Mouse (Mus musculus): ENCODE results near the gene Pnkp.
"Not testable (repeated sequence)": the region's sequence is repeated elsewhere in the genome, so short reads cannot be mapped to it uniquely, and the experiment has no call there.

The Pnkp gene

DNA sequence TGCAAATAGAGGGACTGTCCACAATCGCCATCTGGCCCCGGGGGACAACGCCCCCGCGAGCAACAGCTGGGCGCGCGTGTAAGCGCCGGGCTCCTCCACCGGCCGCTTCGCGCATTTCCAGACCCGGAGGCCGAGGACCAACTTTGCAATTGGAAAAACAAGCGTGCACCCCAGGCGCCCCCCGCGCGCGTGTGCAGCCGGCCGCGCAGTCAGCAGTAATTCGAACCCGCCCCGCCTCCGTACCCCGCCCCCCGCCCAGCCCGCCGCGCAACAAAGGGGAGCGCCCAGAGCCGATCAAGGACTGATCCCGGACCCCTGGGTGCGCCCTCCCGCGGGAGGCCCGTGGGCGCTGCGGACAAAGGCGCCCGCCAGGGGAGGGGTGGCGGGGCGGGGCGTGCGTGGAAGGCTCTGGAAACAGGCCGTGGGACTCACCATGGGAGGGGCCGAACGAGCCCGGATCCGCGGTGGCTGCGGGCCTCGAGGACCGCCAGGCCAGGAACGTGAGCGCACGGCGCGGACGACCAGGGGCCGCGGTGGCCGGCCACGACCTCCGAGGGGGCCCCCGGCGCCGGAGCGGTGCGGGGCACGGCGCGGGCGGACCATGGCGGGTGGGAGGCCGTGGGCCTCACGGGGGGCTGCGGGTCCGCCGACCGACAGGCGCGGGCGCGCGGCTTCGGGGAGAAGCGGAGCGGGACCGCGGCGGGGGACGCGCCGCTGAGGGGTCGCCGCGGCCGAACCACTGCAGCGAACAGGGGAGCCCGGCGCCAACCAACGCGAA lies 12.2 kb downstream of the Pnkp start:
- DNase-seq (ENCODE audit: low spot score in 2 of 2) = peak in 1 of 2 experiments; percentile 62

DNA sequence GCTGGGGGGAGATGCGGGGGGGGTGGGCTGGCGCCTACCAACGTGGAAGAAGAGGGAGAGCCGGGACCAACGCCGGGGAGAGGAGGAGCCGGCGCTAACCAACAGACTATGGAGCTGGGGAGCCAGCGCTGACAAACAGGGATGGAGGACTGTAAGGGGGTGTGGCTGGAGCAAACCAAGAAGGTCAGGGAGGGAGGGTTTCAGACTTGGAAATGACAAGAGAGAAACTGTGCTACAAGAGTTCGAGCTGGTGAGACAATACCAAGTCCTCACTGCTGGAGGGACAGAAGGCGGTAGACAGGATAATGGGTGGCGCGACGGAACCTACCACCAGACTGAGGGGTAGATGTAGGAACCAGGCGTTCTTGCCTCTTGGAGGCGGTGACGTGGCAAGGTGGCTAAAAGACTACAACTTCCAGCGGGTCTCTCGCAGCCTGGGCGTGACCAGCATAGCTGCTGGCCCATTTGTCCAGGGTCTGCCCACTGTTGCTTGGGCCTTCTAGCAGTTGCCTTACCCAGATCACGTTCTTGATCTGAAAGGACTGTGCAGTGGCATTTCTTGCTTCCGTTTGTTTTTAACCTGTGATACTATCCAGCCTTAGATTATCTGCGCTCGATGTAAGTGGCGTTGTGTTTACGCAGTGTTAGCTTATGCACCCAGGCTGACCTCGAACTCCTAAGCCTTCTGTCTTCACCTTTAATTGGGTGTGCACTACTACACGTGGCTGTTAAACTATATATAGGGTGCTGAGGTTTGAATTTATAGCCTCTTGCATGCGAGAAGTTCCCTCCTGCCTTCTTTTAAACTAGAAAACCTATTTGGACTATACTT lies 13.0 kb downstream of the Pnkp start, which contains the start of gene Ptov1:
TSS of gene Ptov1 (minus strand) at position 92 of the 832 bp plus-strand sequence.
- peak; percentile 92 to 97 for DNase-seq (ENCODE audit: low spot score in 2 of 2)

DNA sequence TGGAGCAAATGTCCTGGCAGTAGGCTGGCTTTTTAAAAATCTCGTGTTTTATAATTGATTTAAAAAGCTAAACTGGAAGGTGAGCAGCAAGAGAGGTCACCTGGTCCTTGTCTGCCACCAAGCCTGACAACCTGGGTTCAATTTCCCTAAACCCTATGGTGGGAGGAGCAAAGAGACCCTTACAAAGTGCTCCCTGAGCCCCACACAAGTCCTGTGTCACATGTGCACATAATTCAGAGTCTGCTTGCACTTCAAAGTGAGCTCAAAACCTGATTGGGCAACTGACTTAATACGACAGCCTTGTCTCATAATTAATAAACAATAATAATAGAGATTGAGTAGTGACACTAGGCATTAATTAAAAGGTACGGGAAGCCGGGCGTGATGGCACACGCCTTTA lies 13.7 kb downstream of the Pnkp start:
- DNase-seq (ENCODE audit: low spot score in 2 of 2) = no peak

DNA sequence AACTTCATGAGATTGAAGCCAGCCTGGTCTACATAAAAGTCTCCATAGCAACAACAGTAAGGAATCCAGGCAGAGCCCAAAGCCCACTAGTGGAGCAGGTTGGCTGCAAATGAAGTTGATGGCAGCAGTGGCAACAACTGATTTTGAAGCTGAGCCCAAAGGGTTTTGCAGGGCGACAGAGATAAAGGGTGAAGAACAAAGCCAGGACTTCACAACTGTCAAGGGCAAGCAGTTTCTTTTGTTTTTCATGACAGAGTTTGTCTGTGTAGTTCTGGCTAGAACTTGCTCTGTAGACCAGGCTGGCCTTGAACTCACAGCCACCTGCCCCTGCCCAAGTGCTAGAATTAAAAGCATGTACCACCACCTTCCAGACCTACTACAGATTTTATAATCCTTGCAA lies 14.2 kb downstream of the Pnkp start:
- no peak for DNase-seq (ENCODE audit: low spot score in 2 of 2)

DNA sequence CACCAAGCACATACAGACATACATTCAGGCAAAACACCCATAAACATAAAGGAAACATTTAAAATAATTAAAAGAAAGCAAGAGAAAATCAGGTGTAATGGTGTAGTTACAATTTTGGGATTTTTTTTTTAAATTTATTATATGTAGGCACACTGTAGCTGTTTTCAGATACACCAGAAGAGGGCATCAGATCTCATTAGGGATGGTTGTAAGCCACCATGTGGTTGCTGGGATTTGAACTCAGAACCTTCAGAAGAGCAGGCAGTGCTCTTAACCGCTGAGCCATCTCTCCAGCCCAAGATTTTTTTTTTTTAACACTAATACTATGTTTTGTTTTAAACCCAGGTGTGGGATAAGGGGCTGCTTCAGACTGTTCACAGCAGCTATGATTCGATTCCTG lies 14.8 kb downstream of the Pnkp start:
- not testable (repeated sequence) for DNase-seq (ENCODE audit: low spot score in 2 of 2)

DNA sequence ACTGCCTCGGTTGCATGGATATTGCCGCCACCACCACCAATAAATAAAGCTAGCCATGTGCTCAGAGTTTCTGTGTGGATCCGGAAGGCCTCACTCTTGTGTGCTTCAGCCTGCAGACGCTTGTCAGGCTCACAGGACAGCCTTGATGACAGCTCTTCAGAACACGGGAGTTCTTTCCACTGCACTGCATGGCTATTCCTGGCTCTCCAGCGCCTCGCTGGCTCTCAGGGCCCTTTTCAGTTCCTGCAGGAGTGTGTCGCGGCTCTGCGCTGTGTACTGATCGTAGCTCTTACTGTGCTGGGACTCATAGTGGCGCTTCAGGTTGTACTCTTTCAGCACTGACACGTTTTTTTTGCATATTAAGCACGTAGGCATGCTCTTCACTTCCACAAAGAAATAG lies 20.9 kb downstream of the Pnkp start:
- DNase-seq (ENCODE audit: low spot score in 2 of 2) = no peak

DNA sequence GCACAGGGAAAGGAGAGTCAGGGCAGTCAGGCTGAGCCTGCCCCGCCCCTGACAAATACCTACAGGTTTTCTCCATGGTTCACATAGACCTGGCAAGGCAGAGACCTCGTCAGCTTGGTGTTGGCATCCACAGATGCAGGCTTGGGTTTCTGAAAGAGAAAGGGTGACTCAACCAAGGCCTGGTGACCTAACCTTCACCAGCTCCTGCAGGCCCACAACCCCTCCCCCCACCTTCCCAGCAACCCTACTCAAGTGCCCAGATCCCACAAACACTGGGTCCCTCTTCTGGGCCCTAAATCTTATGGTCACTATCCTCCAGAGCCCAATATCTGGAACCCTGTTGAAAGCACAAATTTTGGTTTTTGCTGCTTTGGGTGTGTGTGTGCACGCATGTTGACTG lies 26.1 kb downstream of the Pnkp start:
- DNase-seq (ENCODE audit: low spot score in 2 of 2) = no peak

DNA sequence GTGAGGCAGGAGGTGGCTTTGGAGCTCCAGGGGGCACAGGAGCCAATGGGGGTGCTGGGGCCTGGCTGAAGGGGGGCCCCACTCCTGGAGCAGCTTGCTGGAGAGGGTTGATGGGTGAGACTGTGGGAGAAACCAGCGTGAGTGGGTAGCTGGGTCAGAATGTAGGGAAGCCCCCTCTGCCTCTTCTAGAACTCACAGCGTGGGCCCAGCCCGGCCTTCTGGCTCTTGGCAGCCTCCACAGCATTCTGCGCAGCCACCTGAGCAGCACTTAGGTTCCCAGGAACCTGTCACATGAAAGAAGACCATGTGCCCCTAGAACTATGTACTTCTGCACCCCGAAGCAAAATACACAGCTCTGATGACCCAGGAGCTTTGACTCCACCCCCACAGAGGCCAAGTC lies 27.7 kb downstream of the Pnkp start:
- no peak for DNase-seq (ENCODE audit: low spot score in 2 of 2)

DNA sequence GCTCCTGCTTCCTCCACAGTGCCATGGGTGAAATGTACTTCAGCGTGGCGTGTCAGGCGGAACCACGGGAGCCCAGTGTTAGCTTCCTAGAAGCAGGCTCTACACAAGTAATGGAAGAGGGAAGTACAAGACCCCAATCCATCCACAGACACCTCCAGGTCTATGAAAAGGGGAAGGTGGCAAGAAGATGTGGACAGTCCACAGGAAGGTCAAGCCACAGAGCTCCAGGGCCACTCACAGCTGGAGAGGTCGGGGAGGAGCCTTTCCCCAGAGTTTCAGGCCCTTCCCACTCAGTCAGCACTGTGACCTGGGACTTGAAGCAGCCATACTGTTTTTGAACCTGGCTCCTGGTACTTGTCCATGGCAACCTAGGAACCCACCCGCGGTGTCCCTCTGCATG lies 30.0 kb downstream of the Pnkp start:
- DNase-seq (ENCODE audit: low spot score in 2 of 2) = no peak

DNA sequence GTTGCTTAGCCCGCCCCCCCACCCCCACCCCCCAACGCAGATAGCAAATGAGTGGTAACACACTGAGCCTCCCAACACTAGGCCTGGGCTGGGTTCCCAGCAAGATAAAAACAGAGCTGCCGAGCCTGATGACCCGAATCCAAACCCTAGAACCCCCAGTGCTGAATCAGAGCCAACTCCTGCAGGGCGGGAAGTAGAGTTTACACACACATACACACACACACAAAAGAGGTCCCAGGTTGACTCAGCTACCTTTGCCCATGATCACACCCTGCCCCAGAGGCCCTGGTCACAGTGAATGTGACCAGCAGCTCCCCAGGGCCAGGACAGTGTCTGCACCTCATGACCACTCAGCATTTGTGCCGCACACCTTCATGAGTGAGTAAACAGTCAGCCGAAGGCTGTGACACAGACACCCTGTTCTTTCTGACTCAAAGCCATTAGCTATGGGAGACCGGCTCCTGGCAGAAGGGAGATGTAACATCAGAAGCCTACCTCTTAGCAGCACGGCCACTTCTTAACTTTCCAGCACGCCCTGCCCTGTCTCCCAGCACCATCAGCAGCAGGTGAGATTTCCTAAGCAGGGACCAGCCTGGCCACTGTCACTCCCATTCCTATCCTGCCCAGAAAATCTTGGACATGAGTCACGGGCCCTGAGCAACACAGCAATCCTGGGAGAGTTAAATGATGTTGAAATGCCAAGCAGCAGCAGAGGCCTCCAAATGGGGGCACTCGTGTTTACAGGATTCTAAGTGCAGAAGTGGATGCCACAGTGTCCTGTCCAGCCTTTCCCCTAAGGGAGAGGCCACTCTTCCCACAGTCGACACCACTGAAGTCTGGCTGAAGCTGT lies 31.5 kb downstream of the Pnkp start:
- no peak for DNase-seq (ENCODE audit: low spot score in 2 of 2)

DNA sequence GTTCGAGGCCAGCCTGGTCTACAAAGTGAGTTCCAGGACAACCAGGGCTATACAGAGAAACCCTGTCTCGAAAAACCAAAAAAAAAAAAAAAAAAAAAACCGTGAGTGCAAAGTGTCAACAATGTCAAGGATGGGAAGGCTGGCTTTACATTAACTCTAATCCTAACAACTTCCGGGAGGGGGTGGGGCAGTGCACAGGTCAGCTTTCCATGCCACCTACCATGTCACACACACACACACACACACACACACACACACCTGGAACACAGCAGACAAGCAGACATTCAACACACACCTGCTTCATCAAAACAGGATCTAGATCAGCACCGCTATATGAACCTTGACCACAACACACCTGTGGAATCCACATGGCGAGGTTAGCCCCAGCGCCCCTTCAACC lies 33.2 kb downstream of the Pnkp start:
- DNase-seq (ENCODE audit: low spot score in 2 of 2) = no peak

DNA sequence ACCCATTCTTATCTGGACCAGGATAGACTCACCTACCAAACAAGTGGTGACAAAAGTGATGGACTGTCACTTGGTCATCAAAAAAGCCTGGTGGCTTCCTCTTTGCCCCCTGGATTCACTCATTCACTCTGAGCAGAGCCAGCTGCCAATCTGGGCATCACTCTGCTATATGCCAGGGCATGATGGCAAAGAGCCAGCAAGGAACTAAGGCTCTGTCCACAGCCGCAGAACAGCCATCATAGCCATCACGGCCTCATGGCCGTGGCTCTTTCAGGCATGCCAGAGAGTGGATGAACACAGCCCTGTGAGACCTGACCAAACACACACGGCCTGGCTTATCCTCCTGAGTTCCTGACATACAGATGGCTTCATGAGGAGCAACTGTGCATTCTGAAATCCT lies 33.8 kb downstream of the Pnkp start:
- DNase-seq (ENCODE audit: low spot score in 2 of 2) = no peak

DNA sequence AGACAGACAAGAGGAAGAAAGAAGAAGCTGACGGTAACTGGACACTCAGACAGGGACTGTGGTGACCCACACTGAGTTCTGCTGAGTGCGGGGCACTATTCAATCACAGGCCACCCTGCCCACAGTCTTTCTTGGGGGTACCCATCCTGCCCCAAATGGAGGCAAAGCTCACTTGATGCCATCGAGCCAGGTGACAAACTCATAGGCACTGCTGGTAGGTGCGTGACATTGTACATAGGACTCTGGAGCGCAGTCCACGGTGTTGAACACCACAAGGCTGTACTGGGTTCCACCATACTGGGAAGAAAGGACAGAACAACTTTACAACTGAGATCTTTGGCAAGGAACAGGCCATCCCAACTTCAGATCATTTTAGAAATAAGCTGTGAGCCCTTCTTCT lies 34.7 kb downstream of the Pnkp start:
- no peak for DNase-seq (ENCODE audit: low spot score in 2 of 2)

DNA sequence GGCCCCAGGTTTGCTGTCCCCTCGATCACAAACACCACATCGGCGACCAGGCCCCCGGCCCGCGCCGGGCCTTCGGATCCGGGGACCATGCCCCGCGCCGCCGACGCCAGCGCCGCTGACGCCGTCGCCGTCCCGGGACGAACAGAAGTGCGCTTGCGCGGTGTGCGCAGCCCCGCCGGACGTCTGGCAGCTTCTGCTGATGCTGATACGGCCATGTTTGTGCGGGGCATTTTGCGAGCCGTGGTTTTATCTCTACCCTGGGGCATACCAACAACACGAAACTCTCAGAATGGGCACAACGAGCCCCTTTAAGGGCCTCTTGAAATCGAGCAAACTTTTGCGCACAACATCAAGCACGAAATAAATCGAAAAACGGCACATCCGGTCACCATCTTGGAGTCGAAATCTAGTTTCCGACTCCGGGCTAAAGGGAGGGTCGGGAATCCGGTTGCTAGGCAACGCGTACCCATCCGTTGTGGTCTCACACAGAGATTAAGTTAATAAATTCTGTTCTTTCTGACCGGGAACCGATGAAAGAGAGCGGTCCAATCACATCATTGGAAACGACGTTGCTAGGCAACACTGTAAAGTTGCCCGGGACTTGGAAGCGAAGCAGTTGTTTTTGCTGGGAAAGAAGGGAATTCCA lies 35.5 kb downstream of the Pnkp start, which contains the start of gene Med25:
TSS of gene Med25 (minus strand) at position 437 of the 646 bp plus-strand sequence.
- DNase-seq (ENCODE audit: low spot score in 2 of 2) = peak; percentile 91 to 93

DNA sequence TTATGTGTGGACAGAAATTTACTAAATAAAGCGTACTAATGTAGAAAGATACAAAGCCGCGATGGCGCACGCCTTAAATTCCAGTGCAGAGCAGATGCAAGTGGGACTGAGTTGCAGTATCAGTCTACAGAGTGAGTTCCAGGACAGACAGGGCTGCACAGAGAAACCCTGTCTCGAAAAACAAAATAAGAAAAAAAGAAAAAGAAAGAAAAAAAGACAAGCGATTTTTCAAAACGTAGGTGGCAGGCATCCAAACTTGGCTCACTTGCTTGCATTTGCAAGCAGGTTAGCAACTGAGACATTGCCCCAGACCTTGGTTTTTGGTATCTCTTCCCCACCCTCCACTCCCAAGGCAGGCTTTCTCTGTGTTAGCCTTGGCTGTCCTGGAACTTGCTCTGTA lies 36.3 kb downstream of the Pnkp start:
- no peak for DNase-seq (ENCODE audit: low spot score in 2 of 2)

DNA sequence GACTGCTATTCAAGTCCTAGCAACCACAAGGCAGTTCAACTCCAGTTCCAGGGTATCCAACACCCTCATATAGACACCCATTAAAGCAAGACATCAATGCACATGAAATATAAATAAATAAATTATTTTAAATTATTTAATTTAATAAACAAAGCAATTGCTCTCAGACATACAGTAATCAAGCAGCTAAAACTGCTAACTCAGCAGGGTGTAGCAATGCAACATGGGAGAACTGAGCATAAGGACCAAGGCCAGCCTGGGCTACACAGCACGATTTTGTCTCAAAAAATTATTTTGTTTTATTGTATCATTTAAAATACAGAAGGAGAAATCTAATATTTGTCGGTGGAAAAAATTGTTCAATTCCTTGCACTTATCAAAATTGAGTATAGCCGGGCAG lies 37.2 kb downstream of the Pnkp start:
- no peak for DNase-seq (ENCODE audit: low spot score in 2 of 2)

DNA sequence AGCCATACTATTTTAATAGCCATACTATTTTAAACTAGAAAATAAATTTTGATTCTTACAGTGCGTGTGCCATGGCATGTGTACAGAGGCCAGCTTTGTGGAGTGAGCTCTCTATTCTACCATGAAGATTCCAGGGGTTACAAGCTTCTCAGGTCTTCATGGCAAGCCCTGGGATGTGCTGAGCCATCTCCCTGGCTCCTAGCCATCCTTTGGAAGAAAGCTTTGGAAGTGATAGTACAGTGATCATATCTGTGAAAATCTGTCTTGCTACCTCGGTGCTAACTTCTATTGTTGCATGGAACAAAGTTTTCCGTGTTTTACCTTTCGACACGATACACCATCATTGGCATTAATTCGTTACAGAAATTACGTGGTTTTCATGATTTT lies 38.3 kb downstream of the Pnkp start:
- DNase-seq (ENCODE audit: low spot score in 2 of 2) = no peak

DNA sequence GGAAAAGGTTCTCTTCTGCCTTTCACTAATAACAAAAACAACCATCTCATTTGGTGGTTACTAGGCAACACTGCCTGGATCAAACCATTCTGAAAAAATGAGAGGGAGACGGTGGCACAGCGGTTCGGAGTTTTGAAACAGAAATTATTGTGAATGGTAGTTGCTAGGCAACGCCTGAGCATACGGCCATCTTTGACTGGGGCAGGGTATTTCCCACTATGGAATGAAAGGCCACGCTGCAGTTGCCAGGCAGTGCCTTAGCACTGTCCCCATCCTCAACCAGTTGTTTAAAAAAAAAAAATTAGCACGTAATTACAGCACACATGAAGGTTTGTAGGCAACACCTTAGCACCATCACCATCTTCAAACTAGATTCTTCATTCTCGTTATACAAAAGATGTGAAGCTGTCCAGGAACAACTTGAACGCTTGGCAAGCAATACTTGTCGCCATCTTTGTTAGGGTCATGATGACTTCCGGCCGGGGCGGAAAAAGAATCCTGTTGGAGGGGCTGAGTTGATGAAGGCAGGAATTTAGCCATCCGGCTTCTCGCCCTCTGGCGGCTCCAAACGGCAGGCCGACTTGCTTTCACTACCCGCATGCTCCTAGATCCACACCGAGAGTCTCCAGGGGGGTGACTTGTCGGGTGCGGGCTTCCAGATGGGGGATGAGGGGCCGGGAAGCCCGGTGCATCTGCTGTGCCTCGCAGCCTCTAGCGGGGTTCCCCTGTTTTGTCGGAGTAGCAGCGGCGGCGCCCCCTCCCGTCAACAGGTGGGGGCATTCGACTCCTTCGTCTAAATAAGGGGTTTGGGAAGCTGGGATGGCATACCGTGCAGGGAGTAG lies 38.9 kb downstream of the Pnkp start, which contains the start of gene Fuz:
TSS of gene Fuz (plus strand) at position 487 of the 842 bp plus-strand sequence.
- DNase-seq (ENCODE audit: low spot score in 2 of 2) = peak; percentile 90 to 92

DNA sequence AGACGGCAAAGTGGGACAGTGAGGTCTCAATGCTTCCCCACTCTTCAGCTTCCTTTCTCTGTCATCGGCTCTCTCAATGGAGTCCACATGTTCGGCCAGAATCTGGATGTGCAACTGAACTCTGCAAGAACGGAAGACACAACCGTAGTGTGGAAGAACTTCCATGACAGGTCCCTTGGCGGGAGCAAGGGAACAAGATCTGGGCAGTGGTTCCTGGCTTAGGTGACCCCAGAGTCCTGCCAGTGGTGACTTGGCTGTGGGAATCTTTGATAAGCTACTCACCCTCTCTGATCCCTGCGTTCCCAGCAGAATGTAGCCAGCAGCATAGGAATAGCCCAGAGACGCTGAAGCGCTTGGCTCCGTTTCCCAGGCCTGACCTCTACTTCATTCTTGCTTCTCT lies 39.6 kb downstream of the Pnkp start:
- DNase-seq (ENCODE audit: low spot score in 2 of 2) = no peak

DNA sequence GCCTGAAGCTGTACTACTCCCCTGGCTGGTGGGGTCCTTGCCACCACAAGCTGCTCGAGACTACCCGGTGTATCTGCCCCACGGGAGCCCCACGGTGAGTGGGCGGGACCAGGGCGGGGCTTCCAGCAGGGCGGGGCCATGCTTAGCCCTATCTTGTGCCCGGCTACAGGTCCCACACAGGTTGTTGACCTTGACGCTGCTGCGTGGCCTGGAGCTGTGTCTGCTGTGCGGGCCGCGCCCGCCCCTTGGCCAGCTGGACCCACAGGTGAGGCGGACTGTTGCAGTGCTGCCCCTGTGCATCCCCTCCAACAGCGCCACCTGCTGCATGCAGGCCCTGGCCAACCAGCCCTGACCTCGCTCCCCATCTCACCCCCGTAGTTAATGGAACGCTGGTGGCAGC lies 41.7 kb downstream of the Pnkp start:
- peak in 1 of 2 experiments; percentile 63 for DNase-seq (ENCODE audit: low spot score in 2 of 2)

DNA sequence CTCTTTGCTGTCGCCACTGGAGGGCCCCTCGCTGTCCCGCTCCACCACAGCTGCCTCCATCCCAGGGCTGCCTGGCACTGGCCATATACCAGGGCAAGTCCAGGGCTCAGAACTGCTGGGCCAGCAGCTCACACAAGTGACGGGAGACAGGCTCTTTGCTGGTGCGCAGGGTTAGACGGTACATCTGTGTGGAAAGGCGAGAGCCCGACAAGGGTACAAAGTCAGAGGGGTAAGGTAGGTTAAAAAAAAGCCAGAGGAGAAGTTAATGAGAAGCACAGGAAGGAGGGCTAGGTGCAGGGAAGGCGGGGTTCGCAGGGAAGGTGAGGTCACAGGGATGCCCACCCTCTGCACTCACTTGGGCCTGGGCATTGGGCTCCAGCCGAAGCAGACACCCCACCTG lies 43.7 kb downstream of the Pnkp start:
- no peak for DNase-seq (ENCODE audit: low spot score in 2 of 2)
